Mouse (Mus musculus): ENCODE measurements around the gene Brd2.

GRCm38 (mm10) chr17:34131911-34132310 lies 9.5 kb upstream of the Brd2 start:
- TF ChIP-seq POLR2A (IDR thresholded peaks at IDR 0.05; ENCODE audit: borderline replicate concordance, control insufficient read depth, low read depth, low read length) (no peak), CTCF (IDR thresholded peaks at IDR 0.05; ENCODE audit: control insufficient read depth, insufficient read depth, low read length) (no peak)

All from bone marrow, adult 2 months (tissue).